Mouse (Mus musculus) macrophage (primary cell): Measurements from ENCODE around the gene Ttf2. TPM values are rescaled to one million over a fixed set of nuclear protein-coding genes. Genes with fewer than 3 reads are reported as not detected.
A peak's percentile ranks its signal among the peaks of the same experiment; 100 is the strongest.

ENCODE experiments used
- H3K27ac ChIP-seq: fragments of 350-480 bp; formaldehyde crosslinking; 2 replicates; pipeline ENCODE4 v1.9.0; 2021
- H3K36me3 ChIP-seq: fragments of 350-480 bp; formaldehyde crosslinking; 2 replicates; pipeline ENCODE4 v1.9.0; 2021; ENCODE audit errors: inconsistent target
- H3K4me3 ChIP-seq: fragments of 350-480 bp; formaldehyde crosslinking; 2 replicates; pipeline ENCODE4 v1.9.0; 2021; ENCODE audit errors: inconsistent target
- H3K79me2 ChIP-seq: fragments of 350-480 bp; formaldehyde crosslinking; 2 replicates; pipeline ENCODE4 v1.9.0; 2021; ENCODE audit errors: inconsistent target
- WGBS: methylation state at CpG from one replicate; pipeline ENCODE4 v1.1.7; 2026; ENCODE audit warnings: inconsistent platforms; ENCODE audit not compliant: missing documents; 5-methylcytosine and 5-hydroxymethylcytosine counted together
- polyA plus RNA-seq: library from polyadenylated mRNA; stranded (reverse); fragments of 250-400 nt; gene quantifications from 3 replicates; pipeline ENCODE4 v1.2.4, GENCODE M21; 2018; ENCODE audit warnings: inconsistent platforms

The Ttf2 gene
- polyA plus RNA-seq, 1 experiment from 2014 or later: 6.1 TPM

DNA sequence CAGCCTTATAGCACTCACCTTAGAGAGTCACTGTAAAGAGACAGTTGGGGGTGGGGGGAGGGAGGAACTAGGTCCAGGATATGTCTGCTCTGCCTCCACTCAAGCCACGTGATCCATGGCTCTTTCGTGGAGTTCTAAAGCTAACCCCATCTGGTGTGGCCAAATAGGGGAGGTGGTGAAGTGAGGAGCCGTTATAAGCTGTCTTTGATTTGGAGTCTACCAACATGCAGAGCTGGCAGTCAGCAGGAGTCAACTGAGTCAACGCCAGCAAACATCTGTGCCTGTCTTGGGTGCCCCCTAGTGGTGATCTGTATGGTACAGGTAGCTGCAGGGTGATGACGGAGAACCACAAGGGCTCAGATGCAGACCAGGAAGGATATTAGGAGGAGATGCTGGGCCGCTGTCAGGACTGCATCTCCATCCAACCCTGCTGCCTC lies 29.5 kb upstream of the Ttf2 start:
- Histone ChIP-seq H3K36me3 (no peaks in the 10 kb centered on the region), H3K27ac (no peak overlapping the region), H3K79me2 (no peaks in the 10 kb centered on the region), H3K4me3 (no peak overlapping the region)
- 58% methylated on average over 6 of the region's 6 CpGs for WGBS

DNA sequence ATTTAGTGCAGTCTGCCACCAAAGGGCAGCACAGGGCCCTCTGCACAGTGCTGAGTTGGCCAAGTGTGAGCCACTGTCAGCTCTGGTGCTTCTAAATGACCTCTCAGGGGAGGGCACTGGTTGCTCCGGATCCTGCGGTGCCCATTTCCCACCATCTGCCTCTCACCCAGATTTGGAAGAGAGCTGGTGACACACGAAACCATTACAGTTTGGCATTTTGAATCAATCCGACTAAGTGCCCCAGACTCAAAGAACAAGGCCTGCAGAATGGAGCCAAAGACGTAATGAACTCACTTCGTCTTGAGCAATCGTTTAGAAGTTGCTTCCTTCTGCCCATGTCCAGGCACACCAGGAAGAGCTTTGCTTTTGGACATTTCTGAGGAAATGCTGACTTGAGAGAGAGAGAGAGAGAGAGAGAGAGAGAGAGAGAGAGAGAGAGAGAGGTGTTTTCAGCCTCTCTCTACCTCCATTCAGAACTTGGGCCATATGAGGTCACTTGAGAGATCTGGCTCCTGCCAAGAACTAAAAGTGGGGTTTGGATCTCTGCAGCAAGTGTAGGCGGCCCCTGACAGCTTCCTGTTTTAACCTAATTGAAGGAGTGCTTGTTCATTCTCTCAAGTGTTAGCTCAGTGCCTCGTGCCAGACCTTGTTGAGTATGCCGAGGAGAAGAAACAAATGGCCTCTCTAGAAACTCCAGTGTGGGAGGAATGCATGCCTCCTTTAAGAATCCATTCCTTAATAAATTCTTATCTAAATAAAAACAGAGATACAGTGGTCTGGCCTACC lies 28.5 kb upstream of the Ttf2 start:
- Histone ChIP-seq H3K27ac (peak overlapping the region; percentile 57), H3K36me3 (no peaks in the 10 kb centered on the region), H3K79me2 (no peaks in the 10 kb centered on the region), H3K4me3 (no peak overlapping the region)
- 45% methylated on average over 7 of the region's 10 CpGs for WGBS

DNA sequence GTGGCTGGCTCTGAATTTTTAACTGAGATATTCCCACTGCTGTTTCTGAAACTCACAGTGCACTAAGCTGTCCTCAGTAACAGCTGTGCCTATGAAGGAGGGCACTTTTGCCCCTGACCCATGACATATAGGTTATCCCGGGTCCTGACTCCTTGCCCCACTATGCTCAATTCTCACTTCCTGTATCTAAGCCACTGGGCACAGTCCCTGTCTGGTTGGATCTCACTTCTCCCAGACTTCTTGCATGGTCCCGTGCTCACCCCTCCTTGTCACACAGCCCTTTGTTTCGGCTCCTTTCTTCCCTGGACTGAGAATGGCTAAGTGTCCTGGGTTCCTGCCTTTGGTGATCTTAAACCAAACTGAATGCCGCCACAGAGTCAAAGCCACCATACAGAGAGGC lies 24.8 kb upstream of the Ttf2 start:
- peak overlapping the region; percentile 17; the same call in 1 of the 2 replicates for H3K4me3 ChIP-seq
- H3K27ac ChIP-seq: peak overlapping the region; percentile 55
- H3K79me2 ChIP-seq: no peaks in the 10 kb centered on the region
- WGBS: 64% methylated on average over 4 of the region's 4 CpGs
- H3K36me3 ChIP-seq: no peaks in the 10 kb centered on the region

DNA sequence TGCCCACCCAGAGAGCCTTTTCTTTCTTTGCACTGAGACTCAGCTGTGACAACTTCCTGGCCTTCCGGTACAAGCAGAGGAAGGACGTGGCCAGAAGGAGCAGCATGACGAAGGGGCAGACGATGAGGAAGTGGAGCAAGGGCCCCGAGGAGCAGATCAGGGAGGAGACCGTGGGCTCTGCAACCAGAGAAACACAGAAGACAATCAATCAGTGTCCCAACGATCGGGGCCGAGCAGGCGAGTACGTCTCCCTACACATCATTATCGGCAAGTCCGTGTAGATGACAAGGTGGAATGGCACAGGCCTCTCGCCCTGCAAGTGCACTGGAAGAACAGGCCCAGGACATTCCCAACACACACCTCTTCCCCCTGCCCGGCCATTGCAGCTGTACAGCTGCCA lies 24.3 kb upstream of the Ttf2 start:
- Histone ChIP-seq H3K79me2 (no peaks in the 10 kb centered on the region), H3K4me3 (peak overlapping the region; percentile 17; the same call in 1 of the 2 replicates), H3K36me3 (no peaks in the 10 kb centered on the region), H3K27ac (peak overlapping the region; percentile 55)
- 14% methylated on average over 15 of the region's 15 CpGs for WGBS

DNA sequence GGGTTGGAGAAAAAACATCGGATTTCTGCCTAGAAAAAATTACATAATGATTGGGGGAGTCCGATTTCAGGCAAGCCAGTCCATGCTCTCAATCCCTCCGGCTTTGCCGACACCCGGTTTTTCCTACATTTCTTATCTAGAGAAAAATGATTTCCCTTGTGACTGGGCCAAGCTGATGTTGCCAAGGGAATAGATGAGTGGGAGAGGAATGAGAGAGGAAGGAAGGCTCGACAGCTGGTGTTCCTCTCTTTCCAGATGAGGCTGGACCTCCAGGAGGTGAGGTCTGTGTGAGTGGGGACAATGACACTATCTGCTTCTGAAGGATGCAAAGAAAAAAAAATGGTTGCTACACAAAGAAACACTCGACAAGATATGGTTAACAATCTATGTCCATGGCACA lies 23.7 kb upstream of the Ttf2 start:
- Histone ChIP-seq H3K27ac (no peak overlapping the region), H3K79me2 (no peaks in the 10 kb centered on the region), H3K4me3 (no peak overlapping the region), H3K36me3 (no peaks in the 10 kb centered on the region)
- 85% methylated on average over 7 of the region's 7 CpGs for WGBS

DNA sequence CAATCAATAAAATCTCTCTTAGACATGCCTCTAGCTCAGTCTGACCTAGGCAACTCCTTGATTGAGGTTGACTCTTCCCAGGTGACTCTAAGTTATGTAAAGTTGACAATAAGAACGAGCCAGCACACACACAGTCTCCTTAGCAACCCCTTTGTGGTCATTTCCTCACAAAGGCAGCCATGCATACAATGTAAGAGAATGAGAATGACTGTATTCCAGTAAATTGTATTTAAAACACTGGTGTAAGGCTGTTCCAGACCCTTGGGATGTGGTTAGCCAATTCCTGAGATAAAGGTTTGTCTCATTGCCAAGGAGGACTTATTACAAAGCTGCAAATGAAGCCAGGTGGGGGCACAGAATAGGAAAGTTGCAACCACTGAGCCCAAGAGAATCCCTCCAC lies 20.8 kb upstream of the Ttf2 start:
- Histone ChIP-seq H3K36me3 (no peaks in the 10 kb centered on the region), H3K79me2 (no peaks in the 10 kb centered on the region), H3K27ac (no peak overlapping the region), H3K4me3 (no peak overlapping the region)
- WGBS: 22% methylated on average over 1 of the region's 1 CpGs

DNA sequence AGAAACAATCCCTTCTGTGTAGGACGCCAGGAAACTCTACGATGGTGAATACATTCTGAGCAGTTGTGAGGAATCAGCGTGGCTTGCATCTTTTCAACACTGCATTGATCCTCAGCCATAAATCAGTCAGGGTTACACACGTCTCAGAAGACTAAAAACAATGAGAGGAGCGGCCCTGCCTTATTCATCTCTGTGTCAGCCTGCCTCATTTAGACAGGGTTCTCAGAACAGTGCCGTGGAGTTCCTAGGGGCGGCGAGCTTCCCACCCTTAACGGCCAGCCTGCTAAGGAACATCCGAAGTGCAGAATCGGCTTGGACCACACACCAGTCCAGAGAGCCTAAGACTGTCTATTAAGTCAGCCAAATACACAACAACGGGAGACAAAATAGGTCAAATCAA lies 20.0 kb upstream of the Ttf2 start:
- 97% methylated on average over 12 of the region's 12 CpGs for WGBS
- Histone ChIP-seq H3K79me2 (no peaks in the 10 kb centered on the region), H3K36me3 (no peaks in the 10 kb centered on the region), H3K4me3 (no peak overlapping the region), H3K27ac (no peak overlapping the region)

DNA sequence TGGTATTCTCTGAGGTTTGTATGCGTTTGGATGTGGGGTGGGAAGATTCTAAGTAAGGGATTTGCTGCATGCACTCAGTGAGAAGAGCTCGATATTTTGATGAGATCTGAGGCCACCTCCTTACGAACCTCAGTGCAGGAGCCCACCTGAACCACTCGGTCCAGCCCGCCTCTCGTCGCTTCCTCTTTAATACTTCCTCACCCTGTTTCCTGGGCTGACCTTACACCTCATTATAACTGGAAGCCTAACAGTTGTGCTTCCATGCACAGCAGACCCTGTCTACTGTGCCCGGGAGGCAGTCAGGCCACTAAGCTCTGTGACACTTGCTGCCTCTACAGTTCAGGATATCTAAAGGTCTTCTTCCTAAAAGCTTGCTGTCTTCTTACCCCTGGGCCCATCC lies 9.8 kb upstream of the Ttf2 start:
- no peaks in the 10 kb centered on the region for H3K79me2 ChIP-seq
- no peak overlapping the region for H3K27ac ChIP-seq
- H3K36me3 ChIP-seq: no peaks in the 10 kb centered on the region
- WGBS: 8% methylated on average over 8 of the region's 8 CpGs
- H3K4me3 ChIP-seq: no peak overlapping the region

DNA sequence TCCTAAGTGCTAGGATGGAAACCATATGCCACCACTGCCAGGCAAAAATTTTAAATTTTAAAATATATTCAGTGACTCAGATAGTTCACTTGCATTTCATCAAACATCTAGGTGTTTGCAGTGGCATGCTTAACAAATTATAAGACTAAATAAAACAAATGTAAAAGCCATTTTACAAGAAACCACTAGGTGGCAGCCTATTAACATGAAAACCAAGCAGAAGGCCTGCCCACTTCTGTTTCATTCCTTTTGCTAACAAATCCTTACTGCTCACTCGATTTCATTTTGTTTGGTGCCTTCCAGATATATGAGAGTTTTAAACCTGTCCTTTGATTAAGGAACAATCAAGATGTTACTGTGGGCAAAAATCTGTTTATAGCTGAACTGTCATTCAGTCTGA lies 4.4 kb upstream of the Ttf2 start:
- Histone ChIP-seq H3K36me3 (no peaks in the 10 kb centered on the region), H3K4me3 (no peak overlapping the region), H3K79me2 (peaks cover 3% of the 10 kb centered on the region; the same call in 1 of the 2 replicates), H3K27ac (no peak overlapping the region)
- WGBS: 0% methylated on average over 1 of the region's 1 CpGs

DNA sequence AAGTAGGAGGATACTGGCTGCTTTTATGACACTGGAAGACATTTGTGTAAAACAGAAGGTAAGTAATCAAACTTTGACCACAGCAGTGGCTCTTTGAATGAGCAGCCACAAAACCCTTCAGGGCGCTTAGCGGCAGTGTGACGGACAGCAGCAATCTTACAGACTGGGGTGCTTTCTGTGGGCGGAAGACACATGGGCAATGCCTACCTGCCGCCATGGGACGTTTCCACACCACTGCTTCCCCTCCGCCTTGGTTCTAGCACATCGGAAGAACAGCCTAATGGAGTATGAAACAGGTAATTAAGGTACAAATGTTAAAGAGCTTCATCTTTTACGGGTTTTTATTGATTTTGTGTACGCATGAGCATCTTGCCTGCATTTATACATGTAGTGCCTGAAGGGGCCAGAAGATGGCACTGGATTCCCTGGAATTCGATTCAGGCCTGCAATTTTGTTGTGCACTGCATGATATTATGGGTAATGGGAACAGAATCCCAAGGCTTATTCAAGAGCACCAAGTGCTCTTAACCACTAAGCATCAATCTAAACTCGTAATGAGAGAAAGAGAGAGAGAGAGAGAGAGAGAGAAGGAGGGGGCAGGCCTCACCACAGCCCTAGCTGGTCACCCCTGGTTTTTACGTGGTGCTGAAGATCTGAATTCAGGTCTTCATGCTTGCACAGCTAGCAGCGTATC lies 5.5 kb downstream of the Ttf2 start:
- Histone ChIP-seq H3K4me3 (no peak overlapping the region), H3K36me3 (peaks cover 43% of the 10 kb centered on the region; the same call in 1 of the 2 replicates), H3K79me2 (peaks cover 3% of the 10 kb centered on the region; the same call in 1 of the 2 replicates), H3K27ac (no peak overlapping the region)
- 88% methylated on average over 12 of the region's 14 CpGs for WGBS

DNA sequence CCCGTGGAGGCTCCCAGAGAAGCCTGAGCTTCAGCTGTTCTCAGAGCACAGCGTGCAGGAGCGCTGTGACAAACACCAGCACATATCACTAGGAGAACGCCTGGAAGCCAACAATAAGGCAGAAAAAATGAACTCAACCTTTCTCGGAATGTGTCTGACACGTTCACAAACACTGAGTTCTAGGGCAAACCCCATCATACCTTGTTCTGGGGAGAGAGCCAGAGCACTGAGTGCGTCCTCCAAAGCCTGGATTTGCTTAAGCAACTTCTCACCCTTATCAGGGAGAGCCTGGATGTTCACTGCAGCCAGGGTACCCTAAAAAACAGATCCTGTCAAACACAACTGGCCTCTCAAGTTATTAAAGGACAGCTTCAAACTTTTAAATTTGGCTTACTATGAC lies 8.0 kb downstream of the Ttf2 start:
- Histone ChIP-seq H3K79me2 (no peaks in the 10 kb centered on the region), H3K4me3 (no peak overlapping the region), H3K27ac (no peak overlapping the region), H3K36me3 (peaks cover 66% of the 10 kb centered on the region)
- 94% methylated on average over 7 of the region's 7 CpGs for WGBS

DNA sequence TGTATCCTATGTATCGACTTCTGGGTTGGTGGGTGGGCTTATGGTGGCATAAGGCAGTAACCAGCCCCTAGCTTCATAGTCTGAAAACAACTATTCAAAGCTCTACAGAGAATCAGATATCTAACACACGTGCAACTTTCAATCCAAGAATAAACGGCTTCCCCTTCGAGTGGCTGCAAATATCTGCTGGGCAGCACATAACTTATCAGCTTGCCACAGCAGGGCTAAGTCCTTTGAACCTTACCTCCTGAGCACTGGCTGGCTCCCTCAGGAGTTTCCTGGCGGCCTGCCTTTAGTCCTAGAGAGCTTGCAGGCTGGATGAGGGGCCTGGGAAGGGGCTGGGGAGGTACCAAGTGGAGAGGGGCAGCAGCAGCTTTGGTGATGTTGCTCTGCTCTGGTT lies 8.5 kb downstream of the Ttf2 start:
- no peak overlapping the region for H3K27ac ChIP-seq
- H3K36me3 ChIP-seq: peaks cover 69% of the 10 kb centered on the region
- H3K4me3 ChIP-seq: no peak overlapping the region
- no peaks in the 10 kb centered on the region for H3K79me2 ChIP-seq
- 85% methylated on average over 5 of the region's 5 CpGs for WGBS

DNA sequence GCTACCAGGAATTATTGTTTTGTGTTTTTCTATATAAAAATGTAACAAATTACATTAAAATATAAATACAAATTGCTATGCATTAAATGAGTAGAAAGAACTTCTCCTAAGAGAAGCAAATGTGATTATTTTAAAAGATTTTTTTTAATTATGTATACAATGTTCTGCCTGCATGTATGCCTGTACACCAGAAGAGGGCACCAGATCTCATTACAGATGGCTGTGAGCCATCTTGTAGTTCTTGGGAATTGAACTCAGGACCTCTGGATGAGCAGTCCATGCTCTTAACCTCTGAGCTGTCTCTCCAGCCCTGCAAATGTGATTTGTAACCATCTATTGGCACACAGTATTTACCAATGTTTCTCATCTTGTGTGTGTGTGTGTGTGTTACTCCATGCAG lies 14.8 kb downstream of the Ttf2 start:
- Histone ChIP-seq H3K27ac (no peak overlapping the region), H3K36me3 (peaks cover 83% of the 10 kb centered on the region), H3K79me2 (no peaks in the 10 kb centered on the region), H3K4me3 (no peak overlapping the region)

DNA sequence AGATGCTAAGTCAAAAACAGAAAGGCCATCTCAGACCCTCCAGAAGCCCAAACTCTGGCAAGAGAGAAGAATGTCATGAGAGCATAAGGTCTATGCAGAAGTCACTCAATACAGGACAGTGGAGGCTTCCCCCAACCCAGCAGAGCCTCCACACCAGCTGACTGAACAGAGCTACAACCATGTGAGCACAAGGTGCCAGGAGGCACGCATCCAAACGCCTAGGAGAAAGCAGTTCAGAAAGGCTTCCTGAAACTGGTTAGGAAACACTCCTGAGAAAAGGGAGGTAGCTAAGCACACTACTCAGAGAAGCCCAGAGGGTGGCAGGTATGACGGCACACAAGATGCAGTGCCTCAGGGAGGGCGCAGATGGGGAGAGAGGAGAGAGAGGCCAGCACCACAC lies 17.9 kb downstream of the Ttf2 start:
- no peak overlapping the region for H3K4me3 ChIP-seq
- 95% methylated on average over 4 of the region's 4 CpGs for WGBS
- peaks cover 81% of the 10 kb centered on the region for H3K36me3 ChIP-seq

DNA sequence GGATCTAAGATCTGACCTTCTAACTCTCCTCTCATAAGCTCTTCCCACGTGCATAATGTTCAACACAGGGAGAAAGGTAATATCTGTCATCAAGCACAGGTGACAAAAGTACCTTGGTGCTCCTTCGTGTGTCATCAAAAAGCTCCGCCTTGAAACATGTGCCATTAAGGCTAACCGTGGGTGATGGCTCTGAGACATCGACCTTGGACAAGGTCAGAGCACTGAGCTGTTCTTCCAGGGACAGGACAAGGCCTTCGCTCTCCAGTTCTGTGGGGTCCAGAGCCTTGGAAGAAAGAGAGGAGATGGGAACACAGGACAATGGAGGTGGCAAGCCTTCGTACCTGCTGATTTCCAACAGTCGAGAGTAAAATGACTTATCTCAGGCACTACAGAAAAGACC lies 22.2 kb downstream of the Ttf2 start:
- H3K36me3 ChIP-seq: peaks cover 82% of the 10 kb centered on the region
- no peaks in the 10 kb centered on the region for H3K79me2 ChIP-seq
- no peak overlapping the region for H3K4me3 ChIP-seq
- no peak overlapping the region for H3K27ac ChIP-seq
- 100% methylated on average over 8 of the region's 8 CpGs for WGBS

More for the DNA sequence above, 17.9 kb downstream of the Ttf2 start:
- H3K79me2 ChIP-seq: no peaks in the 10 kb centered on the region
- H3K27ac ChIP-seq: no peak overlapping the region
